Mouse (Mus musculus) fat pad, adult 2 months (tissue): ENCODE measurements around the gene Usp24.
"Not testable (repeated sequence)": the region's sequence is repeated elsewhere in the genome, so short reads cannot be mapped to it uniquely, and the experiment has no call there.

Source experiments
- DNase-seq: peaks from one replicate; pipeline ENCODE4 v3.0.0-alpha.2; 2011; ENCODE audit warnings: low read depth, low spot score; ENCODE audit errors: extremely low read depth

Usp24 gene

GRCm38 (mm10) chr4:106318208-106318607 is 2.2 kb downstream of the Usp24 start:
- no peak for DNase-seq

GRCm38 (mm10) chr4:106318976-106319375 is 3.0 kb downstream of the Usp24 start:
- DNase-seq, result no peak

- no peak for DNase-seq
Measured at GRCm38 (mm10) chr4:106322846-106323245, 6.8 kb downstream of the Usp24 start.

DNA sequence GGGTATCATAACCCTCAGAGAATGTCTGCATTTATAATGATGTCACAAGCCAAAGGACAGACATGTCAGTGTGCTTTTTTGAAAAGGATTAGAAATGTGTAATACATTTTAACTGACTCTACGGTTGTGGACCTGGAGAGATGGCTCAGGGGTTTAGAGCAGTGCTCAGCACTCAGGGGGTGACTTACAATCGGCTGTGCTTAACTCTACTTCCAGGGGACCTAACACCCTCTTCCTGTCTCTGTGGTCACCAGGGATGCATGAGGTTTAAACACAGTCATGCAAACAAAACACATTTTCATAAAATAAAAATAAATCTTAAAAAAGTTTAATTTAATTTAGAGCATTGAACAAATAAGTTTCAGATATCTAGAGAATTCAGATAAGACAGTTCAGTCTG is 7.3 kb downstream of the Usp24 start:
- DNase-seq, result no peak

GRCm38 (mm10) chr4:106327436-106327835 is 11.4 kb downstream of the Usp24 start:
- DNase-seq, result no peak

GRCm38 (mm10) chr4:106328704-106329103 is 12.7 kb downstream of the Usp24 start:
- no peak for DNase-seq

DNA sequence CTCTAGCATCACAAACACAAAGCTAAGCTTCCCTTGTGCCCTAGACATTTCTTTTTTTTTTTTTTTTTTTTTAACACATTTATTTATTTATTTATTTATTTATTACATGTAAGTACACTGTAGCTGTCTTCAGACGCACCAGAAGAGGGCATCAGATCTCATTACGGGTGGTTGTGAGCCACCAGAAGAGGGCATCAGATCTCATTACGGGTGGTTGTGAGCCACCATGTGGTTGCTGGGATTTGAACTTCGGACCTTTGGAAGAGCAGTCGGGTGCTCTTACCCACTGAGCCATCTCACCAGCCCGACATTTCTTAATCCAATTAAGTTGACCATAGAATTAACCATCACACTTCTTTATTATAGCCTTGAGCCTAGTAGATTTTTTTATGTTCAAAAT is 13.2 kb downstream of the Usp24 start:
- not testable (repeated sequence) for DNase-seq

- DNase-seq, result no peak
Measured at GRCm38 (mm10) chr4:106330371-106330819, 14.4 kb downstream of the Usp24 start.

GRCm38 (mm10) chr4:106333071-106333470 is 17.1 kb downstream of the Usp24 start:
- DNase-seq, result no peak

DNA sequence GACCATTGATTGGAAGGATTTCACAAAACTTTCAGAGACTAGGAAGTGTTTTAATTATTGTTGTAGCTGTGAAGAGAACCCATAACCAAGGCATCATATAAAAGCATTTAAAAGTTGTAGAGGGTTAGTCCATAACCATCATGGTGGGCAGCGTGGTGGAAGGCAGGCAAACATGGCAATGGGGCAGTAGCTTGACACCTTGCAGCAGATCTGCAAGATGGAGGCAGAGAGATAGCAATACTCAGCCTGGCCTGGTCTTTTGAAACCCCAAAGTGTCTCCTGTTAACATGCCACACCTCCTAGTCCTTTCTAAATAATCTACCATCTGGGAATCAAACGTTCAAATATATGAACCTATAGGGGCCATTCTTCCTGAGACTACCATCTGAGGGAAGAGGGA is 17.6 kb downstream of the Usp24 start:
- no peak for DNase-seq

DNA sequence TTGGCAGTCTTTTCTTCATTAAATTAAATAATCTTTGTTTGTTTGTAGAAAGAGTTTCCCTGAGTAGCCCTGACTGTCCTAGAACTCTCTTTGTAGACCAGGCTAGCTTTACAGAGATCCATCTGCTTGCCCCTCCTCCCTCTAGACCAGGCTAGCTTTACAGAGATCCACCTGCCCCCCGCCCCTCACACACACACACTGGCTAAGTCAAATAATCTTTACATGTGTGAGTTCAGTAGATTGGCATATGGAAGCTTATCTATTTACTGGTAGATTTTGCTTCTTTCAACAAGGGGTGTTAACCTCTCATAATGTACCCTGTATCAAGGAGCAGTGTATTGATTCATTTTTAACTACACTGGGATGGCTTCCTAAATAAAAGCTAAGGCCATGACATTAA is 19.8 kb downstream of the Usp24 start:
- DNase-seq, result no peak

GRCm38 (mm10) chr4:106347664-106348063 is 31.7 kb downstream of the Usp24 start:
- no peak for DNase-seq

- DNase-seq, result not testable (repeated sequence)
Measured at GRCm38 (mm10) chr4:106355025-106355424, 39.0 kb downstream of the Usp24 start.

- no peak for DNase-seq
Measured at GRCm38 (mm10) chr4:106370013-106370412, 54.0 kb downstream of the Usp24 start.

DNA sequence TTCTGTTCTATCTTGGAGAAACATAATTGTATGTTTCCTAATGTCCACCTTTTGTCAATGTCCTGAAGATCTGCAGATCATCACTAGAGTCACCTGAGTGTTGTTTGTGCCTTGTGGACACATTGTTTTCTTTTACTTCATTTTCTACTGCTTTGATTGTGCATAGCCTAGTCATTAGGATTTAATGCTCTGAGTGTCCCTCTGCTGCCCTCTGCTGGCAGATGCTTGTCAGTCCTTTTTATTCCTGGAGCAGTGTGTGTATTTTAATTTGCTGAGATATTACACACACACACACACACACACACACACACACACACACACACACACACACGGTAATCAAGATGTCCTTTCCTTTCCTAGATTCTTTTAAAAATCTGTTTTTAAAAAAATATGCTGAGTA is 59.8 kb downstream of the Usp24 start:
- DNase-seq, result no peak

- no peak for DNase-seq
Measured at GRCm38 (mm10) chr4:106378839-106379572, 63.0 kb downstream of the Usp24 start.

DNA sequence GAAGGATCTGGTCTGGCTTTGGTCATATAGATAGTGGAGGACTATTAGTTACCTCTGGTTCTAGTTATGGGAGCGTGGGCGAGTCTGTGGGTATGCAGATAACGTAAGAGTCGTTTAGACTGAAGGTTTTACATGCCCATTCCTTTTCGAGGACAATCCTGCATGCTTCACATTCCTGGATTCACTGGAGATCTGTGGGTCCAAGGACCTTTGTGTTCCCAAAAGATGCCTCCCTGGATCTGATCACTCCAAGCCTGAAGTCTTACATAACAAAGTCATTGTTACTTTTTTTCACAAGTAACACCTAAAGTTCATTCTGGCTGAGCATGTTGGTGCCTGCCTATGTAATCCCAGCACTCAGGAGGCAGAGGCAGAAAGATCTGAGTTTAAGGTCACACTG is 65.1 kb downstream of the Usp24 start:
- DNase-seq, result no peak

GRCm38 (mm10) chr4:106389908-106390307 is 73.9 kb downstream of the Usp24 start:
- DNase-seq, result no peak

DNA sequence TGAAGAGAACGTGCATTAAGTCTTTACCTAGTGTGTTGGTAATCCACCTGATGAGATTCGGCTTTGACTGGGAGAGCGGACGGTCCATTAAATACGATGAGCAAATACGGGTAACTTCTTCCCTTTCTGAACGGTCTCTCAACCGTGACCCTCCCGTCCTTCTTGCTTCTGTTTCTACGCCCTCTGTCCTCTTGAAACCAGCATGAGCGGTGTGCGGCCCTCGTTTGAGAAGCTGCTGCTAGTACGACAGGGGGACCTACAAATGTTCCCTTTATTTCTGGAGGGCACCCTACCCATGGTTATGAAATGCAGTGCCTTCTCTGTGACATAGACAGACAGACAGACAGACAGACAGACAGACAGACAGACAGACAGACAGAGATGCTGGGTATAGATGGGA is 93.6 kb downstream of the Usp24 start:
- DNase-seq, result no peak

DNA sequence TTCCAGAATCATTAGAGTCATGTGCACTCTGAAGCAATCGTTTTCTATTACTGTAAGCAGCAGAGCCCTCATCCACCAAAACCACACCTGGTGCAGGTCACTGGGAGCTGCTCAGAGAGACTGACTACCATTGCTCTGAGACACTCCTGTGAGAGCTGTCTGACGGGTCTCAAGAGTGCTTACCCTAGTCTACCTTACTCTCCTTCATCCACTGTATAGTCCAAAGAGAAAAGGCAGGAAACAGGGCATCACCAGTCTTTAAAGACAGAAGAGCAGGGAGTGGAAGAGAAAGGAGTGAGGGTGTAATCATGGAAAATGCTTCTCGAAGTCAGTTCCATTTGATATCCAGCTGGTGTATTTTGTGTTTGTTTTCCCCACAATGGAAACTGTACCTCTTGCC is 103.2 kb downstream of the Usp24 start:
- no peak for DNase-seq

- no peak for DNase-seq
Measured at GRCm38 (mm10) chr4:106419791-106420190, 103.8 kb downstream of the Usp24 start.

GRCm38 (mm10) chr4:106422597-106422996 is 106.6 kb downstream of the Usp24 start:
- no peak for DNase-seq

- no peak for DNase-seq
Measured at GRCm38 (mm10) chr4:106424560-106424959, 108.5 kb downstream of the Usp24 start.
